Mouse (Mus musculus) liver, adult 2 months (tissue): Measurements from ENCODE around the gene Evx2.

Experiments
- CTCF ChIP-seq: fragments of 200-500 bp; IDR thresholded peaks from 2 replicates; pipeline ENCODE4 v1.5.1; 2011; ENCODE audit warnings: low read depth, low read length, control low read depth
- POLR2A ChIP-seq: fragments of 200-500 bp; IDR thresholded peaks from 2 replicates; pipeline ENCODE4 v1.6.1; 2011; ENCODE audit warnings: low read length, control low read depth; ENCODE audit not compliant: insufficient read depth; ENCODE audit errors: extremely low read depth

- TF ChIP-seq CTCF (peak; percentile 32; the same call in 1 of the 2 replicates), POLR2A (no peak)
Observed at GRCm38 (mm10) chr2:74694066-74694465, 34.7 kb upstream of the Evx2 start.
